Mouse (Mus musculus) CH12F3 (cell line): ENCODE measurements around the gene Qpctl.

Experiments
- in situ Hi-C: fragments of 300-500 bp; cut with MboI; formaldehyde crosslinking; loops from 2 replicates; pipeline ENCODE4 v1.14.3; 2020; ENCODE audit warnings: low sequenced_read_pairs

Qpctl gene

DNA sequence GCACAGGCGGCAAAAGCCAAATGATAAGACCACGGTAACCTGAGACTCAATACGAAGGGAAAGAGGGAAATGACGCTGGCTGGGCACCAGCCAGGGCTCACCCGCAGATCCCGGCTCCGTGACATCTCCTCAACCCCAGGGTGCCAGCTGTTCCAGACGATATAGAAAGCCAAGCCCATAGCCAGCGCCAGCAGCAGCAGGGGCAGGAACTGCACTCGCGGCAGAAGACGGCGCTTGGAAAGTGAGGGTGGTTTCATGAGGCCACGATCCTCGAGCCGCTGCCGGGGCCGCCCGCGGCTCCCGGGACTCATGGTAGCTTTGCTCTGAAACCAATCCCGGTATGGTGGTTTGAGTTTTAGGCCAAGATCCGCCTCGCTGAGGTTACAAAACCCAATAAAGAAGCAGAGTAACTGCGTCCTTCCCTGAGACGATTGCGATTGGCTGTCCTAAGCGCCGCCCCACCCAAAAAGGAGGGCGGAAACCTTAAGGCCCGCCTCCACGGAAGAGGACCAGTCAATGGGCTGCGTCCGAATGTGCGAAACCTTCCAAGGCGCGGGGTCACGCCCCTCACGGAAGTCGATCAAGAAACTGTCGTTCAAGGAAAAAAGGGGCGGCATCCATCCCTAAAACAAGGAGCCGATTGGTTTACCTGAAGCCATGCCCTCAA lies at the start of gene Qpctl:
Gene Qpctl, minus strand, starts transcription at position 417 of the 667 bp plus-strand sequence.
- in situ Hi-C loops, result loop anchor here (10.0 kb wide), 1 partner anchor 64 kb away; the partner anchor contains the start of gene Dmpk

DNA sequence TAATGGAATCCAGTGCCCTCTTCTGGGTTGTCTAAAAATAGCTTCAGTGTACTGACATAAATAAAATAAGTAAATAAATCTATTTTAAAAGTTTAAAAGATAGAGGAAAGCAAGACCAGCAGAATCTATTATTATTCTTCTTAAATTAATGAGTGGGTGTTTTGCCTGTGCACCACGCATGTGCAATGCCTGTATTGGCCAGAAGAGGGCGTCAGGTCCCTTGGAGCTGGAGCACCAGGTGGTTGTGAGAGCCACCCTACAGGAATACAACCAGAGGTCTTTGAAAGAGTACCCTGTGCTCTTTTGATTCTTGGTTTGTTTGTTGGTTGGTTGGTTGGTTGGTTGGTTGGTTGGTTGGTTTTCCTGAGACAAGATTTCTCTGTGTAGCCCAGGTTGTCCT lies 48.9 kb upstream of the Qpctl start:
- in situ Hi-C loops, result loop anchor here (10.0 kb wide), 1 partner anchor 87 kb away; the partner anchor contains the start of genes Ppm1n and Rtn2

DNA sequence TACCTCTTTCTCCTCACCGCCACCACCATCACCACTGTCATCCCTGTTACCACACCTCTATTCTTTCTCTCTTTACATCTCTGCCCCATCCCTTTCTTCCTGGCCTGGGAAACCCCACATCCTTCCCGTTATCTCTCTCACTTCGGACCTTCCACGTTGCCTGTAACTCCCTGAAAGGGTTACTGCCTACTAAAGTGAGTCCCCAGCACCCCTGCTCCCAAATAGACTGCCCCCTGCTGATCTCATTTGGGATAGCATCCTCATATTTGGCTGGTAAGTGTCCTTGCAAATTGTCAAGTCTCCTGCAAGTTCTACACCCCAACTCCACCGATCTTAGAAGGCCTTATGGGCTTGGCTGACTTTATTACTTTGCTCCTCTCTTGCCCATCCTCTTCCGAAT lies 47.6 kb upstream of the Qpctl start:
- in situ Hi-C loops, result loop anchor here (10.0 kb wide), 1 partner anchor 88 kb away; the partner anchor contains the start of genes Ppm1n and Rtn2

DNA sequence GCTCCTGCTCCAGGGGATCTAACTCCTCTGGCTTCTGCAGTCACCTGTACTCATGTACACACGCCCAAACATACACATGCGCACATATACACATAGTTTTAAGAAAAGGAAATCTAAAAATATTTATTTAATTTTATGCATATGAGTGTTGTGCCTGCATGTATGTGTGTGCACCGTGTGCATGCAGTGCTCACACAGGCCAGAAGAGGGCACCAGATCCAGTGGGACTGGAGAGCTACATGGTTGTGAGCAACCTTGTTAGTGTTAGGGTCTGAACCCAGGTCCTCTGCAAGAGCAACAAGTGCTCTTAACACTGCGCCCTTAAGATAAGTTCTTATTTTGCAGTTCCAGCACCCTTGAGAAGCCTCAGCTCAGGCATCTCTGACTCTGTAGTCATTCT lies 45.6 kb upstream of the Qpctl start:
- in situ Hi-C loops, result loop anchor here (10.0 kb wide), 1 partner anchor 90 kb away; the partner anchor contains the start of genes Ppm1n and Rtn2

DNA sequence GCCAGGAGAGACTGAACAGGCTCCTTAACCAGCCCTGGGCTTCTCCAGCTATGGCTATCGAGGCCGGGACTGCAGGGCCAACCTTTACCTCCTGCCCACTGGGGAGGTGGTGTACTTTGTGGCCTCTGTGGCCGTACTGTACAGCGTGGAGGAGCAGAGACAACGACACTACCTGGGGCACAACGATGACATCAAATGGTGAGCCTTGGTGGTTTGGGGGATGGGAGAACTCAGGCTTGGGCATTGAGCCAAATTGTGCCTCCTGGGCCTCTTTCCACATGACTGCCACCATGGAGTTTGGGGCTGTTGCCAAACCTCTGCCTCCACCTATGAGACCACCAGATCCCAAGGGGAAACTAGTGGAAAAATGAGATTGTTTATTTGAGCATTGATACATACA lies 35.7 kb upstream of the Qpctl start:
- in situ Hi-C loops, result no loop called here

DNA sequence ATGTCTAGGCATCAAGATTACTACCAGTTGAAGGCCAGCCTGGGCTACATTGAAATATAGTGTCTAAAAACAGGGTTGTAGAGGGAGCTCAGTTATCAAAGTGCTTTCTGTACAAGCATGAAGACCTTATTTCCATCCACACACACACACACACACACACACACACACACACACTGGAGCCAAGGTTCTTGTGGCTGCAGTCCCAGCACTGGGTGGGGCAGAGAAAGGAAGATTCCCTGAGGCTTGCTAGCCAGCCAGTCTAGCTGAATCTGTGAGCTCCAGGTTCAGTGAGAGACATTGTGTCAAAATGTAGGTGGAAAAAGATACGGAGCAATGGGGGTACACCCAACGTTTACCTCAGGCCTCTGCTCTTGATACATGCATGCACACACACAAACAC lies 35.2 kb upstream of the Qpctl start:
- in situ Hi-C loops, result no loop called here

DNA sequence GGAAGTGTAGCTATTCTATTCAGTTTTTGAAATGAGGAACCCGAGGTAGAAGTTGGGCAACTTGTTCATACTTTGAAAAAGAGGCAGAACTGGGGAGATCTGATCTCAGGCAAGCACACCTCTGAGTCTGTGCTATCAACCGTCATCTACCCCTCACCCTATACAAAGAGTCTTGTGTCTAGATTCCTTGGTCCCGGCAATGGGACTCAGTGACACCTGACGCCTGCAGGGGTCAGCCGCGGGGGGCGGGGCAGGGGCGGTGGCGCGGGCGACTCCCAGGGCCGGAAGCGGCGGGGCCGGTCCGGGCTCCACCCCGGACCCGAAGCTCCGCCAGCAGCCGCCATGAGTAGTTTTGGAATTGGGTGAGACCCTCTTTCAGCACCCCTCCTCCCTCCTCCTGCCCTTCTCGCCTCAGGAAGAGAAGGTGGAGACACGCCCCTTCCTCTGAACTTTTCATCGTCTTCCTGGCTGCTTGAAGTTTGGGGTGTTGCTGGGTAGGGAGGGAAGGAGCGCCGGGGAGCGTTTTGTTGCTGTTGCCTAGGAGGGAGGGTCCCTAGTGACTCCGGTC lies 31.9 kb upstream of the Qpctl start:
- in situ Hi-C loops, result no loop called here

DNA sequence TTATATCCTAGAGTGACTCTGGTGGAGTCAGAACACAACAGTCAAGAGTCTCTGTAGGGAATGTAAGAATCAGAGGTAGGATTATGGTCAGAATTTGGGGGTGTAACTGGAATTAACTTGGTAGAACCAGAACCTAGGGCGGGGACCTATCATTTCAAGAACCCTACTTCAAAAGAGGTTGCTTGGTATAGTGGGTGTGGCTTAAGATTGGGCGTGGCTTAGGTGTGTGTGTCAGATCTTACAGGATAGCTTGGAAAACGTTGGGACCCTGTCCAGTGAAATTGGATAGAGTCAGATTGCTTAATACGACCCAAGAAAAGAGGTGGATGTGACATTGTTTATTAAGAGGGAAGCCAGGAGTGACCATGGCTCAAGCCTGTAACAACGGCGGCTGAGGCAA lies 30.8 kb upstream of the Qpctl start:
- in situ Hi-C loops, result loop anchor here (10.0 kb wide), 1 partner anchor 95 kb away; the partner anchor contains the start of gene Vasp

DNA sequence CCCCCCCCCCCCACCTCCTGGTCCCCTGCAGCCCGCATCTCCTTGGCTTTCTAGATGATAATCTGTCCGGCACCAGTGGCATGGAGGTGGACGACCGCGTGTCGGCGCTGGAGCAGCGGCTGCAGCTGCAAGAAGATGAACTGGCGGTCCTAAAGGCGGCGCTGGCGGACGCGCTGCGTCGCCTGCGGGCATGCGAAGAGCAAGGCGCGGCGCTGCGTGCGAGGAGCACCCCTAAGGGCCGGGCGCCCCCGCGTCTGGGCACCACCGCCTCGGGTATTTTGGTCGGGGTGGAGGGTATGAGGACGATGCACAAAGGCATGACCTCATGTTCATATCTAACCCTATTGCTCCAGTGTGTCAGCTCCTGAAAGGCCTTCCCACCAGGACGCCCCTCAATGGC lies 30.1 kb upstream of the Qpctl start:
- in situ Hi-C loops, result loop anchor here (10.0 kb wide), 1 partner anchor 96 kb away; the partner anchor contains the start of gene Vasp

DNA sequence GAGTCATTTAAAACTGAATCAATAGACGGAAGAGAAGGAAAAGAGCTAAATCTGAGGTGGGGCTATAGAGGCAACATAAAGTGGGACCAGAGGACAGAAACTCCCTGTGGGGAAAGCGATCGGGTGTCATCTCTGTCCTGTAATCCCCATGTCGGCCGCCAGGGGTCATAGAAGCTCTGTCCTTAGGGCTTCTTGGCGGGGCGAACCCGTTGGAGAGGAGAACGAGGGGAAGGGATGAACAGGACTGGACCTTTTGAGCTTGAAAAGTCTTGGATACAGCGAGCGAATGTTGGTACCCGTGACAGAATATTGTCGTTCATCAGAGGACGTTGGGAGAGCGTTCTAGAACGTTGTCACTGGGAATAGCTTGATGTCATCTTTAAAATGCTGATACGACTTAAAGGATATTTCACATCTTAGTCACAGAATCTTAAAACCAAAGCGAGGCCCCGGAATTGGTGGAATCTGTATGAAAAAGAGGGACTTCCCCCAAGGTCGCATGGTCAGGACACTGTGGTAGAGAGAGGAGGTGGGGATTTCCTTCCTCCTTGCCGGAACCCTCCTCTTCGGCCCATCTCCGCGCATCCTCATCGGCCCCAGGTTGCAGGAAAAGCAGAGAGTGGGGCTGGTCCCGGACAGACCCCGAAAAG lies 29.5 kb upstream of the Qpctl start:
- in situ Hi-C loops, result loop anchor here (10.0 kb wide), 1 partner anchor 96 kb away; the partner anchor contains the start of gene Vasp

DNA sequence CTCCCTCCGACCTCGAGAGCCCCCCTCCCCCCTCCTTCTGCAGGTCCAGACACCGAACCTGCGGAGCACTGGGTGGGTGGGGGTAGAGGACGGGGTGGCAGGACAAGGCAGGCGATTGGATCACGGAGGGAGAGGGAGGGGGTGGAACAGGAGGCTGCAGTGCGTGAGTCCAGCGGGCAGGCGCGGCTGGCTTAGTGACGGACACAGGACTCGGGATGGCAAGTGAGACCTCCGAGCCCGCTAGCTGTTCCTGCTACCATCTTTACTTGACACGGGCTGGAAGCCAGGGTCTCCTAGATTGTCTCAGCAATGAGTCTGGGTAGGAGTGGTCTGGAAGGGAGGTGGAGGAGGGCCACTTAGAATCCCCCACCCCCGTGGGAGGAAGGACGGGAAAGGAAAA lies 28.9 kb upstream of the Qpctl start:
- in situ Hi-C loops, result loop anchor here (10.0 kb wide), 1 partner anchor 97 kb away; the partner anchor contains the start of gene Vasp

DNA sequence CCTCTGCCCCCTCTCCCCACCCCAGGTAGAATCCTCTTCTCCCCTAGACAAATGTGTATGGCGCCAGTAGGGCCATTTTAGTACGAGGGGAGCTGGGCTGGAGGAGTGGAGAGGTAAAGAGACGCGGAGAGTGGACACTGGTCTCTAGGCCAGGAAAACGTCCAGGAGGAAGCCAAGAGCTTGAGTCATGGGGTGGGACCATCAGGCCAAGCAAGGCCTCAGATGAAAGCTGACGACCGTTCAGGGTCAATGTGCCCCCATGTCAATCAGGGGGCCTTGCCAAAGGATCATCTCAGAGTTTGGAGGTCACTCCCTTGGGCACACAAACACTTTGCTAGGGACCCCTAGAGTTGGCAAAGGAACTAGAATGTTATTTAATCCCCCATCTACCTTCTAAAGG lies 28.1 kb upstream of the Qpctl start:
- in situ Hi-C loops, result loop anchor here (10.0 kb wide), 1 partner anchor 98 kb away; the partner anchor contains the start of gene Vasp

DNA sequence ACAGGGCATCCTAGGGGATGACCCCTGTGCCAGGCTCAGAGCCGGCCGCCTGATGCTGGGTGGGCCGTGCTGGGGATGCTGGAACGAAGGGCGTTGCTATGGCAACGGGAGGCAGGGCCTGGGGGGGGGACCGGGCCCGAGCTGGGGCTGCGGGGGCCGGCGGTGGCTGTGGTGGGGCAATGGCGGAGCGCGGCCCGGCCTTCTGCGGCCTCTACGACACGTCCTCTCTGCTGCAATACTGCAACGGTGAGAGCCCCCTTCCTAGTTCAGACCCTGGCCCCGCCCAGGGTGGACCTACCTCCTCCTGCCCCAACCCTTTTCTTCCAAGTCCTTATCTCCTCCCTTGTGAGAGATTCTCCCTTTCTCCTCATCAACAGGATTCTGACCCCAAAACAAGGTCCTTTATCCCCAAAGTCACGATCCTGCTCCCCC lies 27.4 kb upstream of the Qpctl start:
- in situ Hi-C loops, result loop anchor here (10.0 kb wide), 1 partner anchor 98 kb away; the partner anchor contains the start of gene Vasp

DNA sequence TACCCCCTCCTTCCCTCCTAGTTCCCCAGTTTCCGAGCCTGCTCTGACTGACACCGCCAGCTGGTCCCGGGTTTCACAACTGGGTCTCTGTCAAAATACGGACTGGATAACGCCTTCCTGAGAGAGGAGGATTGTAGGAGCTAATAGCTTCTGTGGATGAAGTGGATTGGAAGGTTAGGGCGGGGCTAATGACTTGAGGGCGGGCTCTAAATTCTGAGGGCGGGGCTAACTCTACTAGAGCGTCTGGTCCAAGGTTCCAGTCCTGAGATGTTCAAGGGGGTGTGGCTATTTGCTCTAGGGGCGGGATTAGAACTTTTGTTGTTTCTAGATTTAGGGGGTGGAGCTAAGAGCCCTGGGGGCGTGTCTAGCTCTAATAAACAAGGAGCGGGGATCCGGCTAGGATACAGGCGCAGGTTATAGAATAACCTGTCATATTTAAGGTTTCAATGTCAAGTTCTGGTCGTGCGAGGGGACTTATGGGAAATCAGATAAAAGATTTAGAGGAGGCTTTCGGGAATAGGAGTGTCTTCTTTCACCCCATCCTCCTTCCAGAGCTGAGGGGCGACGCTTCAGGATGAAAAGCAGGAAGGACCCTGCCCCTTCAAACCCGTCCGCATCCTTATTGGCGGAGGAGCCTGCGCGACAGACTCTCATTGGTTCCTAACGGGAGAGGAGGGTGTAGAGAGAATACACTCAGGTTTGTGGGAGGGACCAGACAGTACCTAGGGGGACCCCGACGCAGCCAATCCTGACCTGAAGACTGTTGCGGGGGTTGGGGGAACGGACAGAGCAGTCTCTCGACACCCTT lies 26.8 kb upstream of the Qpctl start, which contains the start of gene Eml2:
Gene Eml2, plus strand, starts transcription at position 714 of the 808 bp plus-strand sequence.
- in situ Hi-C loops, result loop anchor here (10.0 kb wide), 1 partner anchor 99 kb away; the partner anchor contains the start of gene Vasp

DNA sequence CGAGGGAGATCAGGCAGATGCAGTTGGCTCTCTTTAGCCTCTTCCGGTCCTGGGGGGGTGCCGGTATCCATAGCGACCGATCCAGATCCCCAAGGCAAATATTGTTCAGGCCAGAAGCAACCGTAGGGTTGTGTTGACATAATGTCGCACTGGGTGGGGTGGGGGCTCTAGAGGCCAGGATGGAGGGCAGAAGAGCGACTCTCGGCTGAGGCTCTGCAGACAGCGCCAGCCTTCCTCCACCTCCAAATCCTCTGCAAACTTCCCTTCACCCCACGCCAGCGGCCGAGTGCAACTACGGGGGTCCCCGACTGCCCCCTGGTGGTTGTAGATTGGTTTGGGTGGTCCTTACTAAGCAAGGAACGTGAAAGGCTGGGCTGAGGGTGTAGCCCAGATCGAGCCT lies 23.8 kb upstream of the Qpctl start:
- in situ Hi-C loops, result loop anchor here (10.0 kb wide), 1 partner anchor 102 kb away; the partner anchor contains the start of gene Vasp

DNA sequence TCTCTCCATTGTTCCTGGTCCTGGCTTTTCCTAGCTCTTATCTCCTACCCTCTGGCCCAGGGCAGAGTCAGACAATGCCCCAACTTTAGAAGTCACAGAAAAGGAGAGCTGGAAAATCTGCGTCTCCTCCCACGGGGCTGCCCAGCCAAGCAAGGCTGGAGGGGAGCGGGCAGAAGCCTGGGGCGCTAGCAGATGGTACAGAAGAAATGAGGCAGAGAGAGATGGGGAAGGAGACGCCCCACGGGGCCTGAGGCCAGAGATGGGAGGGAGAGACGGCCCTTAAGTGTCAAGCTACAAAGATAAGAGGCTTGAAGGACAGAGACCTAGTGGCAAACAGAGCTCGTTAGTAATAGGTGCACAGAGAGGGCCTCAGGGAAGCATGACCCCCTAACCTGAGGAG lies 22.7 kb upstream of the Qpctl start:
- in situ Hi-C loops, result loop anchor here (10.0 kb wide), 1 partner anchor 103 kb away; the partner anchor contains the start of gene Vasp

DNA sequence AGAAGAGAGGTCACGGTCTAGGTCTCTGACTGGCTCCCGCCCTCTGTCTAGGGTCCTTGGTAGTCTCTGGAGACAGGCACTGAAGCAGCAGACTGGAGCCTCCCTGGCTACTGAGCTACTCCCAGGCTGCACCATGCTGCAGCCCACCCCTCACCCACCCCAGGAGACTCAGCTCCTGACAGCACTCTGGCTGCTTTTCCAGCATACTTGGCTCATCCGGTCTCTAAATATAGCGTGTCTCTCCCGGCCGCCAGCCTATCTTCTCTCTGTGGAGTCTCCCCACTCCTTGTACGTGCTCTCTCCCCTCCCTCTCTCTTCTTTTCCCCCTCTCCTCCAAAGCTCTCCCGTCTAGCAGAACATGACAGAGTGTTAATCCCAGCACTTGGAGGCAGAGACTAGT lies 21.1 kb upstream of the Qpctl start:
- in situ Hi-C loops, result loop anchor here (10.0 kb wide), 1 partner anchor 105 kb away; the partner anchor contains the start of gene Vasp

DNA sequence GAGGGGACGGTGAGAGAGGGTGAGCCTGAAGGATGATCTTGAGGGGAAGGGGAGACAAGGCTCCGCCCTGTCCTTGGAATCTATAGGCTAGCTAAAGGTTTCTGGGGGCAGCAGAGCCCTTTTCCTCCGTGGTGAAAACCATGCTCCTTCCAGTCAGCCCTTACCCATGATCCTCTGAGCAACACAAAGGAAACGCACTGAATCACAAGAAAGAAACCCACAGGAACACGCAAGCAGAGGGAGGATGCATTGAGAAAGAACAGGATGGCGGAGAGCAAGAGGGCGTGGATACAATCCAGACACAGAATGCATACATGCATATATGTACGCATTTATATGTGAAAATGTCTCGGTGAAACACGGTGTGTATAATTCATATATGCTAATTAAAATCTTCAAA lies 20.4 kb upstream of the Qpctl start:
- in situ Hi-C loops, result no loop called here

DNA sequence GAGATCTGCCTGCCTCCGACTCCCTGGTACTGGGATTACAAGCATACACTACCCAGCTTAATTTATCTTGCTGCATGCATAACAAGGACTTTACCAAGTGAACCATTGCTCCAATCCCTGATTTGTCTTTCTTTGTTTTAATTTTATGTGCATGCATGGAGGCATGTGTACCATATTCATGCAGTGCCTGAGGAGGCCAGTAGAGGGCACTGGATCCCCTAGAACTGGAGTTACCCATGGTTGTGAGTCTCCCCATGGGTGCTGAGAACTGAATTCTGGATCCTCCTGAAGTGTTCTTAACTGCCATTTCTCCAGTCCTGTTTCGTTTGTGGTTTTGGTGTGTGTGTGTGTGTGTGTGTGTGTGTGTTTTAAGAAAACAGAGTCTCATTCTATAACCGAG lies 17.9 kb upstream of the Qpctl start:
- in situ Hi-C loops, result no loop called here
